Mouse (Mus musculus): ENCODE measurements around the gene Gpm6b. TPM values are rescaled to one million over a fixed set of nuclear protein-coding genes. Genes with fewer than 3 reads are reported as not detected.

Gpm6b gene
- polyA plus RNA-seq, 1 experiment from 2014 or later: 5.2 TPM

- Histone ChIP-seq H3K4me2 (no peak overlapping the region), H3K9ac (ENCODE audit: low read depth, low read length) (no peak overlapping the region), H3K27ac (ENCODE audit: low read depth, low read length) (no peak overlapping the region), H3K36me3 (ENCODE audit: control insufficient read depth, insufficient read depth, low read length) (no peaks in the 10 kb centered on the region), H3K4me1 (ENCODE audit: control insufficient read depth, insufficient read depth, low read length) (no peaks in the 10 kb centered on the region), H3K9me3 (replicated peaks; ENCODE audit: control insufficient read depth, low read length) (no peaks in the 10 kb centered on the region), H3K27me3 (ENCODE audit: control insufficient read depth, insufficient read depth, low read length) (no peaks in the 10 kb centered on the region), H3K4me3 (ENCODE audit: low read depth, low read length) (no peak overlapping the region)
- 55% methylated on average over 2 of the region's 2 CpGs for WGBS (ENCODE audit: insufficient replicate concordance)
- ATAC-seq (replicated peaks; ENCODE audit: insufficient number of reproducible peaks, low FRiP score, low TSS enrichment): no peak
Measured at GRCm38 (mm10) chrX:166353412-166353811, 114.7 kb downstream of the Gpm6b start.

DNA sequence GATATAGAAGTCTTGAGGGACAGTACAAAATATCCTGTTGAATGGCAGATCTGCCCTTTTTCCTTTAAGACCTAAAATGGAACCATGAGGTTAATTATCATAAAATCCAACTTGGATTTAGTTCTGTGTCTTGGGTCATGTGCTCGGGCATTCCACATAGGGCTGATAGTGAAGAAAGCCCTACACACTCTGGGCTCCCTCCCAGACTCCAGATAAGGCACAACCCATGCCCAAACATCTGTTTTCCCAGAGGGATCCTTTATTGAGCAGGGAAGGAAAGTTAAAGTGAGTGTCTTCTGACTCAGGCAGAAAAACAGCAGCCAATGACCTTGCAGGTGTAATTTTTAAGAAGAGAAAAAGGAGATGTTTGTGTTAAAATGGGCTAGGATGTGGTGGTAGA is 116.2 kb downstream of the Gpm6b start:
- Histone ChIP-seq H3K27me3 (ENCODE audit: control insufficient read depth, insufficient read depth, low read length) (no peaks in the 10 kb centered on the region), H3K4me2 (no peak overlapping the region), H3K36me3 (ENCODE audit: control insufficient read depth, insufficient read depth, low read length) (no peaks in the 10 kb centered on the region), H3K27ac (ENCODE audit: low read depth, low read length) (no peak overlapping the region), H3K9me3 (replicated peaks; ENCODE audit: control insufficient read depth, low read length) (no peaks in the 10 kb centered on the region), H3K4me1 (ENCODE audit: control insufficient read depth, insufficient read depth, low read length) (no peaks in the 10 kb centered on the region), H3K4me3 (ENCODE audit: low read depth, low read length) (no peak overlapping the region), H3K9ac (ENCODE audit: low read depth, low read length) (no peak overlapping the region)
- no peak for ATAC-seq (replicated peaks; ENCODE audit: insufficient number of reproducible peaks, low FRiP score, low TSS enrichment)
- 42% methylated on average over 1 of the region's 1 CpGs for WGBS (ENCODE audit: insufficient replicate concordance)

GRCm38 (mm10) chrX:166356276-166356675 is 117.6 kb downstream of the Gpm6b start:
- ATAC-seq (replicated peaks; ENCODE audit: insufficient number of reproducible peaks, low FRiP score, low TSS enrichment): no peak
- H3K4me2 ChIP-seq: no peak overlapping the region
- no peak overlapping the region for H3K9ac ChIP-seq (ENCODE audit: low read depth, low read length)
- no peak overlapping the region for H3K27ac ChIP-seq (ENCODE audit: low read depth, low read length)
- H3K9me3 ChIP-seq (replicated peaks; ENCODE audit: control insufficient read depth, low read length): no peaks in the 10 kb centered on the region
- no peaks in the 10 kb centered on the region for H3K4me1 ChIP-seq (ENCODE audit: control insufficient read depth, insufficient read depth, low read length)
- 80% methylated on average over 3 of the region's 3 CpGs for WGBS (ENCODE audit: insufficient replicate concordance)
- H3K27me3 ChIP-seq (ENCODE audit: control insufficient read depth, insufficient read depth, low read length): no peaks in the 10 kb centered on the region
- no peaks in the 10 kb centered on the region for H3K36me3 ChIP-seq (ENCODE audit: control insufficient read depth, insufficient read depth, low read length)
- H3K4me3 ChIP-seq (ENCODE audit: low read depth, low read length): no peak overlapping the region

DNA sequence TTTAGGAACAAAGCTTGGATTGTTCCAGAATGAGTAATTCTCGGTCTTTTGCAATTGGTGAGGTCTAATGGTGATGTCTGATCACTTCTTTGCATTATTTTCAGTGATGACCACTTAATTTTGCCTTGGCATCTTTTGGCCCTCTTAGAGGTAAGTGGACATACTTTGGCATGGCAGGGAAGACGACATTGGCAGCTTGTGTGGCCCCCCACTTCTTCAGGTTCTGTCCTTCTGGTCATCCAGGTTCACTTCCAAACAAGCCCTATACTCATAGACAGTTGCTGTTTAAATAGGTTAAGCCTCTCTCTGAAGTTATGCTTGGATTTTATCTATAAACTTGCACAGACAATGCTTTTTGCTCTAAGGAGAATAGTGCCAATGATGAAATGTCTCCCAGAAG is 120.2 kb downstream of the Gpm6b start:
- H3K4me2 ChIP-seq: no peak overlapping the region
- no peaks in the 10 kb centered on the region for H3K36me3 ChIP-seq (ENCODE audit: control insufficient read depth, insufficient read depth, low read length)
- ATAC-seq (replicated peaks; ENCODE audit: insufficient number of reproducible peaks, low FRiP score, low TSS enrichment): no peak
- no peak overlapping the region for H3K27ac ChIP-seq (ENCODE audit: low read depth, low read length)
- WGBS (ENCODE audit: insufficient replicate concordance): 63% methylated on average over 2 of the region's 2 CpGs
- no peak overlapping the region for H3K4me3 ChIP-seq (ENCODE audit: low read depth, low read length)
- H3K9ac ChIP-seq (ENCODE audit: low read depth, low read length): no peak overlapping the region
- H3K4me1 ChIP-seq (ENCODE audit: control insufficient read depth, insufficient read depth, low read length): no peaks in the 10 kb centered on the region
- no peaks in the 10 kb centered on the region for H3K9me3 ChIP-seq (replicated peaks; ENCODE audit: control insufficient read depth, low read length)
- H3K27me3 ChIP-seq (ENCODE audit: control insufficient read depth, insufficient read depth, low read length): no peaks in the 10 kb centered on the region

DNA sequence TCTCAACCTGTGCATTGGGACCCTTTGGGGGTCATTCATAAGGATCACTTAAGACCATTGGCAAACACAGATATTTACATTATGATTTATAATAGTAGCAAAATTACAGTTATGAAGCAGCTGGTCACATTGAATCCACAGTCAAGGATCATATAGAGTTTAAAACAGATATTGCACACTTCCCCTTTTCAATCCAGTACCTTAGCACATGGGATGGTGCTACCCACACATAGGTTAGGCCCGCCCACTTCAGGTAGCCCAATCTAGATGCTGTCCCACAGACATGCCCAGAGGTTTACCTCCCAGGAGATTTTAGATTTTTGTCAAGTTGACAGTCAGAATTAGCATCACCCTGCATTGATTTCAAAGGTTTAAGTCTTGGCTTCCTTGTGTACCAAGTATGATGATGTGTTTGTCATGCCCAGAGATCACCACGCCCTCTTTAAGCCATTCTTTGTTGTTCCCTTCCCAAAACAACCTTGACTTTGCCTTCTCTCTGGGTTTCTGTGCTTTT is 121.3 kb downstream of the Gpm6b start:
- no peaks in the 10 kb centered on the region for H3K36me3 ChIP-seq (ENCODE audit: control insufficient read depth, insufficient read depth, low read length)
- 69% methylated on average over 2 of the region's 2 CpGs for WGBS (ENCODE audit: insufficient replicate concordance)

DNA sequence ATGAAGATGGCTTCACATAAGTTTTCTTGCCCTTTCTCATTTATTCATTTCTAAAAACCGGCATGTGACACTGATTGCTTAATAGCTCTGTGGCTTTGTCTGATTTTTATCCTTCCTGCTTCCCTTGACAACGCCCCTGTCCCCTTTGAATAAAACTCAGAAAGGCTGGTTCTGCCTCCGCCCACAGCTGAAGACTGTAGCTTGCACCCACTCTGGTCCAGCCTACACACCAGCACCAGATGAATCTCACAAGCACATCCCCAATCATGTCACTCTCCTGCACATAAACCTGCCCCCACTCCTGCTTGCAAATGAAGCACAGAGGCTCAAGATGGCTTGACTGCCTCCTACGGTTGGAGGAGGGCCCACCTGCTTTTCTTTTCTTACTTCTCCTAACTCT is 121.7 kb downstream of the Gpm6b start:
- no peak overlapping the region for H3K4me2 ChIP-seq
- H3K27me3 ChIP-seq (ENCODE audit: control insufficient read depth, insufficient read depth, low read length): no peaks in the 10 kb centered on the region
- H3K4me1 ChIP-seq (ENCODE audit: control insufficient read depth, insufficient read depth, low read length): no peaks in the 10 kb centered on the region
- H3K9ac ChIP-seq (ENCODE audit: low read depth, low read length): no peak overlapping the region
- no peaks in the 10 kb centered on the region for H3K9me3 ChIP-seq (replicated peaks; ENCODE audit: control insufficient read depth, low read length)
- 79% methylated on average over 4 of the region's 4 CpGs for WGBS (ENCODE audit: insufficient replicate concordance)
- H3K4me3 ChIP-seq (ENCODE audit: low read depth, low read length): no peak overlapping the region
- no peaks in the 10 kb centered on the region for H3K36me3 ChIP-seq (ENCODE audit: control insufficient read depth, insufficient read depth, low read length)
- no peak for ATAC-seq (replicated peaks; ENCODE audit: insufficient number of reproducible peaks, low FRiP score, low TSS enrichment)
- no peak overlapping the region for H3K27ac ChIP-seq (ENCODE audit: low read depth, low read length)

More for the DNA sequence above, 121.3 kb downstream of the Gpm6b start:
- Histone ChIP-seq H3K27ac (ENCODE audit: low read depth, low read length) (no peak overlapping the region), H3K4me2 (no peak overlapping the region), H3K9ac (ENCODE audit: low read depth, low read length) (no peak overlapping the region), H3K4me3 (ENCODE audit: low read depth, low read length) (no peak overlapping the region), H3K4me1 (ENCODE audit: control insufficient read depth, insufficient read depth, low read length) (no peaks in the 10 kb centered on the region), H3K9me3 (replicated peaks; ENCODE audit: control insufficient read depth, low read length) (no peaks in the 10 kb centered on the region), H3K27me3 (ENCODE audit: control insufficient read depth, insufficient read depth, low read length) (no peaks in the 10 kb centered on the region)
- no peak for ATAC-seq (replicated peaks; ENCODE audit: insufficient number of reproducible peaks, low FRiP score, low TSS enrichment)

DNA sequence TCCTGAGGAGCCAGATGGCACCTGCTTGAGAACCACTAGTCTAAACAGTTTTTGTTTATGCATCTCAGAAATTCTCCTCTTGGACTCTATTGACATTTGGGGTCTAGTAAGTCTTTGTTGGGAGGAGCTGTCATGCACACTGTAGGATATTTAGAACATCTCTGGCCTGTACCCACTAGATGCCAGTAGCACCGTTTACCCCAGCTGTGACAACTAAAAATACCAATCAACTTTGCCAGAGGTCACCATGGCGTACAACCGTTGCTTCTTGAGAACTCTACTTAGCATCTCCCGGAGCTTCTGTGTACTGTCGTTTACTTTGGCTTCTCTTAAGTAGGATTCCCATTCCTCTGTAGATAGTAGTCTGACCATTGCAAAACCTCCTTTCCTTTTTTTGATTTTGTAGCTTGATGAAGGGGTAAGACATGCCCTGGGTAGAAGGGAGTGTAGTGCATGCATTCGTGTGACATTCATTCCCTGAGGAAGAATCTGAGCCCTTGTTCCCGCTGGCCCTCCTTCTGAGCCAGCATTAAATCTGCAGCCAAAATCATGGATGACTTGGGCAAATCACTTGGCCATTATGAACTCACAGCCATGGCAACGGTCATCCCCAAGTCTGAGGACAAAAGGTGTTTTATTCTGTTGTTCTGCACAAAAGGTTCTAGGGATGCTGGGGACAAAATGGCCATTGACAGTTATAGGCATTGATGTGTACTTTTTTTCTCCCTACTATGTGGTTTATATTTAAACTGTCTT is 126.9 kb downstream of the Gpm6b start:
- 76% methylated on average over 8 of the region's 8 CpGs for WGBS (ENCODE audit: insufficient replicate concordance)
- ATAC-seq (replicated peaks; ENCODE audit: insufficient number of reproducible peaks, low FRiP score, low TSS enrichment): no peak
- Histone ChIP-seq H3K27ac (ENCODE audit: low read depth, low read length) (no peak overlapping the region), H3K4me3 (ENCODE audit: low read depth, low read length) (no peak overlapping the region), H3K4me1 (ENCODE audit: control insufficient read depth, insufficient read depth, low read length) (no peaks in the 10 kb centered on the region), H3K9me3 (replicated peaks; ENCODE audit: control insufficient read depth, low read length) (no peaks in the 10 kb centered on the region), H3K36me3 (ENCODE audit: control insufficient read depth, insufficient read depth, low read length) (no peaks in the 10 kb centered on the region), H3K9ac (ENCODE audit: low read depth, low read length) (no peak overlapping the region), H3K4me2 (no peak overlapping the region), H3K27me3 (ENCODE audit: control insufficient read depth, insufficient read depth, low read length) (no peaks in the 10 kb centered on the region)

DNA sequence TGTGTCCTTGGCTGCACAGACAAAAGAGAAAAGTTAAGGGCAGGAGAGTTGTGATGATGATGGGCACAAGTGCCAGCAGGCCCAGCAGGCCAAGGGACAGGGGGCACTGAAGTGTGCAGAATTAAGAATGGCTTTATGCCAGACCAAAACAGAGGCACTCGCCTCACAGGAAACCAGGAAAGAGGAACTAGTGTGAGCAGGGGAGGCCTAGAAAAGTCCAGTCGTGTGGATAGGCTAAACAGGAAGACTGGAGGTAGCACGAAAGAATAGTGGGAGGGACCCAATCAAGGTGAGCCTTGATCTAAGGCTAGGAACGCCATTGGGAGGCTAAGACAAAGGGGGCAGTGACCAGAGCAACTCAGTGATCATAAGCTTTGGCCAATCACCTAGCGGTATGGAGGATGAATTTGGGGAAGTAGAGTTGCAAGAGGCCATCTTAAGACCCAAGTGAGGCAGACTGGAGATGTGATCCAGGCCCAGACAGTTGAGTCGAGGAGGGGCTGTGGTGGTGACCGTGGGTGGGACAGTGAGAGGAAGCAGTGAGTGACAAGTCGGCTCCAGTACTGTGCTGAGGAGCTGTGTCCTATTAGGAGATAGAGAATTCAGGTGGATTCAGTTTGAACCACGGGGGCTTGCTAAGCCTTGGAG is 138.1 kb downstream of the Gpm6b start:
- H3K4me2 ChIP-seq: no peak overlapping the region
- 72% methylated on average over 9 of the region's 9 CpGs for WGBS (ENCODE audit: insufficient replicate concordance)

More for the DNA sequence above, 138.1 kb downstream of the Gpm6b start:
- Histone ChIP-seq H3K36me3 (ENCODE audit: control insufficient read depth, insufficient read depth, low read length) (no peaks in the 10 kb centered on the region), H3K4me1 (ENCODE audit: control insufficient read depth, insufficient read depth, low read length) (no peaks in the 10 kb centered on the region), H3K9me3 (replicated peaks; ENCODE audit: control insufficient read depth, low read length) (no peaks in the 10 kb centered on the region), H3K9ac (ENCODE audit: low read depth, low read length) (no peak overlapping the region), H3K27ac (ENCODE audit: low read depth, low read length) (no peak overlapping the region), H3K4me3 (ENCODE audit: low read depth, low read length) (no peak overlapping the region), H3K27me3 (ENCODE audit: control insufficient read depth, insufficient read depth, low read length) (peaks cover 2% of the 10 kb centered on the region; the same call in 1 of the 2 replicates)
- ATAC-seq (replicated peaks; ENCODE audit: insufficient number of reproducible peaks, low FRiP score, low TSS enrichment): no peak
